Mouse (Mus musculus): Measurements from ENCODE around the gene Il10rb. TPM values are rescaled to one million over a fixed set of nuclear protein-coding genes. Genes with fewer than 3 reads are reported as not detected.

The Il10rb gene
- total and polyA plus RNA-seq, 3 experiments = 18.3 to 144 (median 101) TPM

DNA sequence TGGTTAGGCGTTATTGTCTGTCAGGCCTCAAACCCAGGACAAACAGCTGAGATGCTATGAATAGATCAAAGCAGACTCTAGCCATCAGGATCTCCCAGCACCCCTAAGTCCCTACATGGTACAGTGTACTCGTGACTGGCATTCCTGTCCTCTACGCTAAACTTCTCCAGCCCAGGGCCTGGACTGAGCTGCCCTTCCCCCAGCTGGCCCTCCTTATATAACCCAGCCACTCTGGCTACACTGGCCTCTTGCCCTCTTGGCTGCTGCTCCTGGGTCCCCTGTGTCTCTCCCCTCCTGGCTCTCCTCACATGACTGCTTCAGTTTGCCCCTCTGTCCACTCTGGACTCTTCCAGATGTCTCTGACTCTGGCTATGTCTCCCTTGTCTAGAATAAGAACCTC, 56.7 kb downstream of the Il10rb start:
- Histone ChIP-seq H3K4me1 (ENCODE audit: insufficient read depth, low read depth, low read length) (peaks cover 66% of the 10 kb centered on the region), H3K9me3 (replicated peaks) (peaks cover 5% of the 10 kb centered on the region; the same call in 1 of the 2 replicates), H3K4me3 (ENCODE audit: low read depth, low read length) (peak overlapping the region; percentile 52; the same call in 1 of the 2 replicates), H3K36me3 (replicated peaks) (peaks cover 32% of the 10 kb centered on the region), H3K27me3 (ENCODE audit: insufficient read depth, low read length) (no peaks in the 10 kb centered on the region)
- ATAC-seq (ENCODE audit: extremely low read depth, insufficient number of reproducible peaks, low FRiP score, poor library complexity, severe bottlenecking) (no peak), DNase-seq (ENCODE audit: low spot score) (no peak)
- no peak for TF ChIP-seq GATA2 (IDR thresholded peaks at IDR 0.05; ENCODE audit: borderline replicate concordance, low read depth, low read length)
- TF ChIP-seq TAL1 (conservative IDR thresholded peaks at IDR 0.05; ENCODE audit: low read depth, low read length) = no peak
- TF ChIP-seq GATA1 (IDR thresholded peaks at IDR 0.05; ENCODE audit: borderline replicate concordance, low read length) = no peak
- no peak for TF ChIP-seq POLR2AphosphoS5 (IDR thresholded peaks at IDR 0.05; ENCODE audit: insufficient replicate concordance, low read depth, low read length)
- TF ChIP-seq CTCF (IDR thresholded peaks at IDR 0.05; ENCODE audit: low read depth, low read length) = no peak

DNA sequence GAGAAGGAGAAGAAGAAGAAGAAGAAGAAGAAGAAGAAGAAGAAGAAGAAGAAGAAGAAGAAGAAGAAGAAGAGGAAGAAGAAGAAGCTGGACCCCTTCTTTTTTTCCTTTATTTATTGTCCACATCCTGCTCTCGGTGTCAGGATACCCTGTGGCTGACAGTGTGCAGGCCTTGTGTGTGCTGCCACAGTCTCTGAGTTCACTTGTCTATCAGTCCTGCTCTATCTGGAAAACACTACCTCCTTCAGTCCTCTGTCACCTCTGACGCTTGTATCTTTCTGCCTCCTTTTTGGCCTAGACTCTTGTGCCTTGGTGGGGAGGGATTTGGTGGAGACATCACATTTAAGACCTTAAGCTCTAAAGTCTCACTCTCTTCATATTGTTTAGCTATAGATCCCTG, 57.4 kb downstream of the Il10rb start:
- DNase-seq (ENCODE audit: low spot score) (no peak), ATAC-seq (ENCODE audit: extremely low read depth, insufficient number of reproducible peaks, low FRiP score, poor library complexity, severe bottlenecking) (no peak)
- peaks cover 5% of the 10 kb centered on the region for H3K9me3 ChIP-seq (replicated peaks)
- H3K27me3 ChIP-seq (ENCODE audit: insufficient read depth, low read length) = no peaks in the 10 kb centered on the region
- TF ChIP-seq GATA2 (IDR thresholded peaks at IDR 0.05; ENCODE audit: borderline replicate concordance, low read depth, low read length) = no peak
- TF ChIP-seq GATA1 (IDR thresholded peaks at IDR 0.05; ENCODE audit: borderline replicate concordance, low read length) = no peak
- TF ChIP-seq CTCF (IDR thresholded peaks at IDR 0.05; ENCODE audit: low read depth, low read length) = no peak
- TF ChIP-seq TAL1 (conservative IDR thresholded peaks at IDR 0.05; ENCODE audit: low read depth, low read length) = no peak
- no peak for TF ChIP-seq POLR2AphosphoS5 (IDR thresholded peaks at IDR 0.05; ENCODE audit: insufficient replicate concordance, low read depth, low read length)
- peaks cover 61% of the 10 kb centered on the region for H3K4me1 ChIP-seq (ENCODE audit: insufficient read depth, low read depth, low read length)
- H3K4me3 ChIP-seq (ENCODE audit: low read depth, low read length) = peak overlapping the region; percentile 82; the same call in 1 of the 2 replicates
- H3K36me3 ChIP-seq (replicated peaks) = peaks cover 32% of the 10 kb centered on the region

DNA sequence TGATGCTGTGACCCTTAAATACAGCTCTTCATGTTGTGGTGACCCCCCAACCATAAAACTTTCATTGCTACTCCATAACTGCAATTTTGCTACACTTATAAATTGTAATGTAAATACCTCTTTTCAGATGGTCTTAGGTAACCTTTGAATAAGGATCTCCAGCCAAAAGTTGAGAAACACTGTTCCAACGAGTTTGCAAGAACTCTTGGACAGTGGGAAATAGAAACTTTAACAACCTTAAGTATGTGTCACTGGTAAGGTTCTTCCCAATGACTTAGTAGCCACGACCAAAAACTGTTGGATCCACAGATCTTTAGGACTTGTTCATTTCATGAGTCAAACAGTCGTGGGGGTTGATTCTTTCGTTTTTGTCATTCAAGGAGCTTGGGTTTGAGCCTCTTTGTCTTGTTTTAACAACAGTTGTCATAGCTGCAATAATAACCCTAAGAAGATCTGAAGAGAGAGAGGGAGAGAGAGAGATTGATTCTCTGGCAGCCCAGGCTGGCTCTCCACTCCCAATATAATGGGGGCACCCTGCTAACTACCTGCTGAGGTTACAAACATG, 58.0 kb downstream of the Il10rb start:
- peaks cover 59% of the 10 kb centered on the region for H3K4me1 ChIP-seq (ENCODE audit: insufficient read depth, low read depth, low read length)
- H3K9me3 ChIP-seq (replicated peaks) = peaks cover 7% of the 10 kb centered on the region
- TF ChIP-seq CTCF (IDR thresholded peaks at IDR 0.05; ENCODE audit: low read depth, low read length) = no peak
- no peak for TF ChIP-seq POLR2AphosphoS5 (IDR thresholded peaks at IDR 0.05; ENCODE audit: insufficient replicate concordance, low read depth, low read length)
- TF ChIP-seq GATA1 (IDR thresholded peaks at IDR 0.05; ENCODE audit: borderline replicate concordance, low read length) = no peak
- no peak for TF ChIP-seq TAL1 (conservative IDR thresholded peaks at IDR 0.05; ENCODE audit: low read depth, low read length)
- no peak for TF ChIP-seq GATA2 (IDR thresholded peaks at IDR 0.05; ENCODE audit: borderline replicate concordance, low read depth, low read length)
- DNase-seq (ENCODE audit: low spot score) (no peak), ATAC-seq (ENCODE audit: extremely low read depth, insufficient number of reproducible peaks, low FRiP score, poor library complexity, severe bottlenecking) (no peak)
- H3K27me3 ChIP-seq (ENCODE audit: insufficient read depth, low read length) = no peaks in the 10 kb centered on the region
- H3K36me3 ChIP-seq (replicated peaks) = peaks cover 35% of the 10 kb centered on the region
- H3K4me3 ChIP-seq (ENCODE audit: low read depth, low read length) = peak overlapping the region; percentile 82

DNA sequence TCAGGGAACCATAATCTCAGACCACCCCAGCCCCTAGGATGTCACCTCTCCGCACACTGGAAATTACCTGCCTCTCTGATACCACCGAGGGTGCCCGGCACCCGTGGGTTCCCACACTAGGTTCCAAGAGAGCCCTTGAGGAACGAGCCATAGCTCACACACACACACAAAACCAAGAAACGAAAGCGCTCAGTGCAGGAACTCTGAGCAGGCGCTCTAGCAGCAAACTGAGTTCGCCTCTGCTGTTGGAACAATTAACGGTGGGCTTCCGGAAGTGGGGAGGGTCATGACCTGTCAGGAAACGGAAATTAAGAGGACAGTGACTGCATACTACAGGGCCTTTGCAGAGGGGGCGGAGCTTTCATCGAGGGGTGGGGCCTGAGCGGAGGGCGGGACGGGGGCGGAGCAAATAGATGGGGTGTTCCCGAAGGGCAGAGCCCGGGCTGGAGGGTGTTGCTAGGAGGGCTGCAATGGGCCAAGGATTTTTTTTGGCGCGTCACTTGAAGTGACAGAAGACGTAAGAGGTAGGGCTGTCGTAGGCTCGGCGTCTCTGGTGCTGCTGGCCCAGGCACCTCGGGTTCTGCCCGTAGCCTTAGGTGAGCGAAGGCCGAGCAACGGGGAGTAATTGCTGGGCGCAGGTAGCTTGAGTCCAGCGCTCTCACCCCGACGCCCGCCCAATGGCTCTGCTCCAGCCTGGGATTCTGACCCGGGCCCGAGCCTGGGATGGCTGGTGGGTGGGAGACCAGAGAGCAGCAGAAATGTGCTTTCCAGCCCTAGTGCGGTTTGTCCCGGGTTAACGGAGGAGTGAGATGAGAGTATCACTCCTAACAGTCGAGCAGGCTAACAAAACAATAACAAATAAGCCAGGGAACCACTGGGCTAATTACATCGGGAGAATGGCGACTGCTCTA, 58.9 kb downstream of the Il10rb start:
- TF ChIP-seq GATA1 (IDR thresholded peaks at IDR 0.05; ENCODE audit: borderline replicate concordance, low read length) = no peak
- no peak for TF ChIP-seq TAL1 (conservative IDR thresholded peaks at IDR 0.05; ENCODE audit: low read depth, low read length)
- no peak for TF ChIP-seq GATA2 (IDR thresholded peaks at IDR 0.05; ENCODE audit: borderline replicate concordance, low read depth, low read length)
- TF ChIP-seq CTCF (IDR thresholded peaks at IDR 0.05; ENCODE audit: low read depth, low read length) = no peak
- TF ChIP-seq POLR2AphosphoS5 (IDR thresholded peaks at IDR 0.05; ENCODE audit: insufficient replicate concordance, low read depth, low read length) = no peak
- H3K4me3 ChIP-seq (ENCODE audit: low read depth, low read length) = peak overlapping the region; percentile 82
- DNase-seq (ENCODE audit: low spot score) (peak; percentile 88), ATAC-seq (ENCODE audit: extremely low read depth, insufficient number of reproducible peaks, low FRiP score, poor library complexity, severe bottlenecking) (peak; percentile 91)
- peaks cover 7% of the 10 kb centered on the region for H3K9me3 ChIP-seq (replicated peaks)
- no peaks in the 10 kb centered on the region for H3K27me3 ChIP-seq (ENCODE audit: insufficient read depth, low read length)
- peaks cover 36% of the 10 kb centered on the region for H3K36me3 ChIP-seq (replicated peaks)
- H3K4me1 ChIP-seq (ENCODE audit: insufficient read depth, low read depth, low read length) = peaks cover 54% of the 10 kb centered on the region

DNA sequence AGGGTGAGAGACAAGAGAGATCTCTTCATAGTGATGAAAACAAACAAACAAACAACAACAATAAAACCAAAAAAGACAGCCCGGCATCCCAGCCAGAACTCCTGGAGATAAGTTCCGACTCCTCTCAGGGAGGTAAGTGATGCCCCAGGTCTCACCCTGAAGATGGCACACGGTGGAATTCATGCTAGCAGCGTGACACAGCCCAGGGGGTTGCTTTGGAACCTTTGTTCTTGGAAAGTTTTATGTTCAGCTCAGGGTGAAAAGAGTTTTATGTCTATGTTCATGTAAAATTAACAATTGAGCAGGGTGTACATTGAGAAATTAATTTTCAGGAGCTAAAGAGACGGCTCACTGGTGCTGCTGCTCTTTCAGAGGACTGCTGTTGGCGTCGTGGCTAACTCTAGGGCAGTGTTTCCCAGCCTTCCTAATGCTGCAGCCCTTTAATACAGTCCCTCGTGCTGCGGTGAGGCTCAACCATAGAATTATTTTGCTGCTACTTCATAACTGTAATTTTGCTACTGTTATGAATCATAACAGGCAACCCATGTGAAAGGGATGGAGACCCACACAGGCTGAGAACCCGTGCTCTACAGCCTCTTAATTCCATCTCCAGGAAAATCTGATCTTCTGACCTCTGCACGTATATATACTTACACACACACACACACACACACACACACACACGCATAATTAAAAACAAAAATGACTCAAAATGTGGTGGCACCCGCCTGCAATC, 59.7 kb downstream of the Il10rb start:
- no peak for ATAC-seq (ENCODE audit: extremely low read depth, insufficient number of reproducible peaks, low FRiP score, poor library complexity, severe bottlenecking)
- no peaks in the 10 kb centered on the region for H3K27me3 ChIP-seq (ENCODE audit: insufficient read depth, low read length)
- peaks cover 7% of the 10 kb centered on the region for H3K9me3 ChIP-seq (replicated peaks)
- TF ChIP-seq GATA2 (IDR thresholded peaks at IDR 0.05; ENCODE audit: borderline replicate concordance, low read depth, low read length) (no peak), POLR2AphosphoS5 (IDR thresholded peaks at IDR 0.05; ENCODE audit: insufficient replicate concordance, low read depth, low read length) (no peak), CTCF (IDR thresholded peaks at IDR 0.05; ENCODE audit: low read depth, low read length) (no peak), TAL1 (conservative IDR thresholded peaks at IDR 0.05; ENCODE audit: low read depth, low read length) (no peak), GATA1 (IDR thresholded peaks at IDR 0.05; ENCODE audit: borderline replicate concordance, low read length) (no peak)
- no peak for DNase-seq (ENCODE audit: low spot score)
- peak overlapping the region; percentile 82 for H3K4me3 ChIP-seq (ENCODE audit: low read depth, low read length)
- peaks cover 36% of the 10 kb centered on the region for H3K36me3 ChIP-seq (replicated peaks)
- peaks cover 55% of the 10 kb centered on the region for H3K4me1 ChIP-seq (ENCODE audit: insufficient read depth, low read depth, low read length)

Measured in G1E (cell line).